Mouse (Mus musculus) lung, adult 10 weeks (tissue): ENCODE data around the gene Dhrs11. TPM values are rescaled to one million over a fixed set of nuclear protein-coding genes. Genes with fewer than 3 reads are reported as not detected.

Source experiments
- polyA plus RNA-seq: library from polyadenylated mRNA; stranded (reverse); fragments of 350-450 nt; fragmentation: Illumina TruSeq; extraction: RNeasy Lipid Tissue Mini Kit (QIAGEN cat#74804); gene quantifications from one replicate; pipeline ENCODE4 v1.2.3, GENCODE M21; 2014; ENCODE audit warnings: low read depth, low replicate concordance; ENCODE audit not compliant: insufficient read depth

Gene Dhrs11
- polyA plus RNA-seq = 9.1 TPM

DNA sequence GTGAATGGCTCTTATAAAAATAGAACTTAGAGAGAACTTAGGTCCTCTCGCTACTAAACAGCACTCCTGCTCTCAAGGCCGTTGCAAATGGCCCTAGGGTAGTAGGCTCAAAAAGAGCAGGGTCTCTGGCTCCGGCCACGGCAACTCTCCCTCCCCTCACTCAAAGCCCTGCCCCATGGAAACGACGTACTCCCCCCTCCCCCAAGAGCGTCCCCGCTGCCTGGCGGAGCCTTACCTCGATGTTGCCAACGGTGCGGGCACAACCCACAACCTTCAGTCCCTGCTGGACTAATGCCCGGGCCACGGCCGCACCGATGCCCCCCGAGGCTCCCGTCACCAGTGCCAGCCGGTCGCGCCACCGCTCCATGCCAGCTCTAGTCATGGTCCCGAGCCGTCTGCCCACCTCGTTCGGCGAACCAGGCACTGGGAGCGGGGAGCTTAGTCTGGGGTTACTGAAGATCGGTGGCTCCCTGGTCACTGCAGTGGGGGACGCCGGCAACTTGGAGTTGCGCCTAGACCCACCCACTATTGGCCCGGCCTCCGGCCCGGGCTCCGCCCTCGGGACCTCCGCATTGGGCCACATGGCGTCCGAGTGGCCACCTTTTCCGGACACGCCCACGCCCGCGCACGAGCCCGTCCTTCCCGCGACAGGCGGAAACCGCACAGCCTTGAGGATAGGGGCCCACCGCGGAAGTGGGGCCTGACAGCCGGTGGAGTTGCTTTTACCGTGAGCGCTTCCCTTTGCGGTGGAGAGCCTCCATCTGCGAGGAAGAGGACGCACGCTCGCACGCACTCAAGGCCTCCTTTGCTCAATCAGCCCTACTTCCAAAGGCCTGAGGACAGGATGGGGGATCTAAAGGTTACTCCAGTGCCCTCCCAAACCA is at the start of gene Dhrs11:
TSS of gene Dhrs11 (minus strand) at position 479 of the 884 bp plus-strand sequence.

GRCm38 (mm10) chr11:84870337-84871043 is 41.7 kb upstream of the Dhrs11 start, which contains the start of gene Ggnbp2:
Gene Ggnbp2 (minus strand): TSS chr11:84870817.

GRCm38 (mm10) chr11:84818961-84819692 is 9.7 kb downstream of the Dhrs11 start, which contains the start of gene Mrm1:
Gene Mrm1 (minus strand): TSS chr11:84819515.

Other genes with a start within 250 kb of the Dhrs11 start
- 6.8 TPM for gene Mrm1, start 9.5 kb downstream of the Dhrs11 start, polyA plus RNA-seq
- 36.2 TPM for gene Ggnbp2, start 41.8 kb upstream of the Dhrs11 start, polyA plus RNA-seq
- gene Myo19, start 51.2 kb upstream of the Dhrs11 start, polyA plus RNA-seq = 1.1 TPM
- 3.2 TPM for gene Pigw, start 51.3 kb upstream of the Dhrs11 start, polyA plus RNA-seq
- 18.3 TPM for gene Znhit3, start 87.4 kb upstream of the Dhrs11 start, polyA plus RNA-seq
- gene Car4, start 128.8 kb upstream of the Dhrs11 start, polyA plus RNA-seq = 239 TPM